Mouse (Mus musculus): ENCODE data around the gene Zbed4.
"Not testable (repeated sequence)": the region's sequence is repeated elsewhere in the genome, so short reads cannot be mapped to it uniquely, and the experiment has no call there.

Gene Zbed4

DNA sequence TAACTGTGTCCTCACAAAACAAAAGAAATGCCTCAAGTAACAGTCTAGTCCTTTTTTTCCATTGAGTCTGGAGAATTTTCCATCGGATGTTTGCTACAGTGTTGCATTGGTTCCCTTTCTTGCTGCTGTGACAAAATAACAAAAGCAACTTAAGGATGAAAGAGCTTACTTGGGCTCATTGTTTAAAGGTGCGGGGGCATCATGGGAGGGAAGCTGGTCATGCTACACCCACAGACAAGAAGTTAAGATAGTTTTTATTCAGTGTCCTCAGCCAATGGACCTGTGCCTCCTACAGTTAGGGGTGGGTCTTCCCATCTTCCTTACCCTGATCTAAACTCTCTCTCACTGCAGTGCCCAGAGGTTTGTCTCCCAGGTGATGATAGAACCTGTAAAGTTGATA, 13.0 kb upstream of the Zbed4 start:
- no peak for DNase-seq (ENCODE audit: low spot score in 2 of 2)

DNA sequence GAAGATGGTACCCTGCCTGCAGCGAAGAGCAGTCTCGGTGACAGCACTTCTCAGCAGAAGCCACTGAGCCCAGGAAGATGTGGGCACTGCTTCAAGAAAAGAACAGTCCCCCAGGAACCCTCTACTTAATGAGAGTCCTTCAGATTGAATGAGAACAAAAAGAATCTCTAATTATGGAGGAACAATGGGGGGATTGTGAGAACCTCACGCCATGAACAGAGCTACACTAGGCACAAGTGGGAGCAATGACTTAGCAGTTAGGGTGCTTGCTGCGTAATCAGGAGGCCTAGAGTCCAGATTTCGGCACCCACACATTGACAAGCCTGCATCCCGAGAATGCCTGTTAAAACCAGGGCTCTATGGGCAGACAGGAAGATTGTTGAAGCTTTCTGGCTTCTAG, 10.1 kb upstream of the Zbed4 start:
- DNase-seq (ENCODE audit: low spot score in 2 of 2): no peak

- not testable (repeated sequence) for DNase-seq (ENCODE audit: low spot score in 2 of 2)
Measured at GRCm38 (mm10) chr15:88743371-88743770, 8.1 kb upstream of the Zbed4 start.

GRCm38 (mm10) chr15:88745347-88745746, 6.1 kb upstream of the Zbed4 start:
- DNase-seq (ENCODE audit: low spot score in 2 of 2): no peak

GRCm38 (mm10) chr15:88745926-88746325, 5.5 kb upstream of the Zbed4 start:
- DNase-seq (ENCODE audit: low spot score in 2 of 2): no peak

DNA sequence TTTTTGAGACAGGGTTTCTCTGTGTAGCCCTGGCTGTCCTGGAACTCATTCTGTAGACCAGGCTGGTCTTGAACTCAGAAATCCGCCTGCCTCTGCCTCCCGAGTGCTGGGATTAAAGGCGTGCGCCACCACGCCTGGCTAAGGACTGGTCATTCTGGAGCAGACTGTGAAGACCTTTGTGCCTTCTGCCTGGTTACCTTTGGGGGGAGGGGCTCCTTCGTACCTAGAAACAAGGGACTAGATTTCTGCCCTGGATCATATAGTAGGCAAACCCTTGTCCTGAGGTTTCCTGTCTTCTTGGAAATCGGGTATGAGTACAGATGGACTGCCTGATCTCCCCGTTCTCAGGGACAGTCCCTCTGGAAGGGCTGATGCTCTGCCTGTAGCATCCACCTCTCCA, 1.8 kb upstream of the Zbed4 start:
- DNase-seq (ENCODE audit: low spot score in 2 of 2): not testable (repeated sequence)

- no peak for DNase-seq (ENCODE audit: low spot score in 2 of 2)
Measured at GRCm38 (mm10) chr15:88750032-88750431, 1.4 kb upstream of the Zbed4 start.

DNA sequence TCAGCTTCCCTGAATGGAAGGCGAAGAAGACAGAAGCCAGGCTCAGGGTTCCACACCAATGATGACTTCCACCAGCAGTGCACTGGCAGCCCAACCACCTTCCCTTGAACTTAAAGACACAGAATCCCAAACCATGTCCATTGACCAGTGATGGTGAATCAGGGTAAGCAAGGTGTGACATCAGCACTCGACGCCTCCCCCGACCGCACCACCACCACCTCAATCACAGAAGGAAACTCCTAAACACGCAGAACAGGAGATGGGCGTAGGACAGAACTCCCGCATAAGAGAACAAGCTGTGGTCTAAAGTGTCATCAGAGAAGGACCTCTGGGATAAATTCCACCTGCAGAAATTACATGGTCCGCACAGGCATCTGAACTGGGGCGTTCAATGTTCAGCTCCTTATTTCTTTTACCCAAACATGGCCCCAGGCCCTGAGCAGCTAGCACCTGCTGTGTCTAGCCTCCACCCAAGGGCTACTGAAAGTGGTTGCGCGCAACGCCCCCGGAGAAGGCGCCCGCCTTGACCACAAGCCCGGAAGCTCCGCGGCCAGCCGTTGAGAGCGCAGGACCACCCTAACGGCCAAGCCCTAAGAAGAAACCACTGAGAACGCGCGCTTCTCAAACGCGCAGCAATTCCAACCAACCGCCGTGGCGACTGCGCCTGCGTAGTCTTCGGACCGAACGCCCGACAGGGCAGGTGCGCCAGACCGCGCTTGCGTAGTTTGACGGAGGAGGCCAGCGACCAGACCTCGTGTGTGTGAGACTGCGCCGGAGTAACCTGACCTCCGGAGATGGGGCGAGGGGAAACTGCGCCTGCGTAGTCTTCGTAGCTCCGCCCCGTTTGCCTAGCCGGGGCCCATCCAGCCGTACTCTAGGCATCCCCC, 540 bp upstream of the Zbed4 start:
- peak; percentile 97 to 98 for DNase-seq (ENCODE audit: low spot score in 2 of 2)

- no peak for DNase-seq (ENCODE audit: low spot score in 2 of 2)
Measured at GRCm38 (mm10) chr15:88752403-88752733, 908 bp downstream of the Zbed4 start.

DNA sequence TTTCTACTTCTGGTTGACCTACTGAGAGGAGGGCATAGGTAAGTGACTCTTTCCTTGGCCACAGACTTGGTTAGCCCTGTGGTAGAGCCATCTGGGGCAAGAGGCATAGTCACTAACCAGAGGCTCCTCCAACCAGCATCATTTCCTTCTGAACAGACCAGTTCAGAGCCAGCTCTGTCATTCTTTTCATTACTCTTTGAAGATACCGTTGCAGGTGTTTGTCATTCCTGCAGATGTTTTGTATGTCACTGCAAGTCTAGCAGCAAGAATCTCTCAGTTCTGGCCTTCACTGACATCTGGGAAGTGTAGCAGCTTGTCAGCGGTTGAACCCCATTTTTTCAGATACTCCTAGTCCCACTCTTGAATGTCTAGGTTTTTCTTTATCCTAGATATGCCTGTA, 3.4 kb downstream of the Zbed4 start:
- no peak for DNase-seq (ENCODE audit: low spot score in 2 of 2)

GRCm38 (mm10) chr15:88755761-88756160, 4.3 kb downstream of the Zbed4 start:
- no peak for DNase-seq (ENCODE audit: low spot score in 2 of 2)

DNA sequence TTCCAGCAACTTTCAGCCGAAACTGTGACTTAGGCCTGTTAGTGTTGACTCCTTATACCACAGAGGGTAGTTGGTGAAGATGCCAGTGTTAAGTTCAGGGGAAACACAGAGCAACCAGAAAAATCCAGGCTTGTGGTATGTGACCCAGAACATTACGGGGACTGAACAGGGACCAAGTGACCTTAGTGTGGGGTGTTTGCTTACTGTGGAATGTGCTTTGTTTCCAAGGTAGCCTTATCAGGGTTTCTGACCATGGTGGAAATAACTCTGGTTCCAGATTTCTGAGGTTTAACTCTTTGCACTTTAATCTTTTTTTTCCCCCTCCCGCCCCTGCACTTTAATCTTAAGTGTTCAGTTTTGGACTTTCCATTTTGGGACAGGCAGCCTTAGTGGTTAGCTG, 6.6 kb downstream of the Zbed4 start:
- DNase-seq (ENCODE audit: low spot score in 2 of 2): no peak

GRCm38 (mm10) chr15:88761551-88761950, 10.1 kb downstream of the Zbed4 start:
- no peak for DNase-seq (ENCODE audit: low spot score in 2 of 2)

DNA sequence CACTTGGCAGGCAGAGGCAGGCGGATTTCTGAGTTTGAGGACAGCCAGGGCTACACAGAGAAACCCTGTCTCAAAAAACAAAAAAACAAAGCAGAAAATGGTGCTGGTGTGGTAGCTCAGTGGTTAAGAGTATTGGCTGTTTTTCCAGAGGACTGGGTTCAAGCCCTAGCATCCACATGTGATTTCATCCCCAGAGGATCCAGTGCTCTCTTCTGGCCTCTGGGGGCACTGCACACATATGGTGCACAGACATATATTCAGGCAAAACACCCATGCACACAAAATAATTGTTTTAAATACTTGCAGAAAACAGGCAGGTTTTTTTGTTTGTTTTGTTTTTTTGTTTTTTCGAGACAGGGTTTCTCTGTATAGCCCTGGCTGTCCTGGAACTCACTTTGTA, 14.7 kb downstream of the Zbed4 start:
- not testable (repeated sequence) for DNase-seq (ENCODE audit: low spot score in 2 of 2)

DNA sequence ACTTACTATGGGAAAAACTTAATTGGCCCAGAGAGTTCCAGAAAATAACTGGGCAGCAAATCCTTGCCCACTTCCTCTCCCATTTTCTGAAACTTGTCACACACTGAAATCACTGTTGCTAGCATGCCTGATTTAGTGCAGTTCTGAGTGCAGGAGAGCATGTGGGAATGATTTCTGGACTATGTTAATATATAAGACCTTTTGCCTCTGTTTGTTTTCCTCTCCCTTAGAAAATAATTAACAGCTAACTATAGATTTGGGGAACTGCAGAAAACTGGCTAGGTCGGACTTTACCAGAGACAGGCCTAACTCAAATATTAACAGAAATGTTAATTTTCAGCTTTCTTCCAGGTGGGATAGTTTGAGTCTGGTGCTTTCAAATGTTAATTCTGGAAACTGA, 17.1 kb downstream of the Zbed4 start:
- no peak for DNase-seq (ENCODE audit: low spot score in 2 of 2)

GRCm38 (mm10) chr15:88774630-88775029, 23.2 kb downstream of the Zbed4 start:
- DNase-seq (ENCODE audit: low spot score in 2 of 2): not testable (repeated sequence)

- no peak for DNase-seq (ENCODE audit: low spot score in 2 of 2)
Measured at GRCm38 (mm10) chr15:88792140-88792850, 40.8 kb downstream of the Zbed4 start.

DNA sequence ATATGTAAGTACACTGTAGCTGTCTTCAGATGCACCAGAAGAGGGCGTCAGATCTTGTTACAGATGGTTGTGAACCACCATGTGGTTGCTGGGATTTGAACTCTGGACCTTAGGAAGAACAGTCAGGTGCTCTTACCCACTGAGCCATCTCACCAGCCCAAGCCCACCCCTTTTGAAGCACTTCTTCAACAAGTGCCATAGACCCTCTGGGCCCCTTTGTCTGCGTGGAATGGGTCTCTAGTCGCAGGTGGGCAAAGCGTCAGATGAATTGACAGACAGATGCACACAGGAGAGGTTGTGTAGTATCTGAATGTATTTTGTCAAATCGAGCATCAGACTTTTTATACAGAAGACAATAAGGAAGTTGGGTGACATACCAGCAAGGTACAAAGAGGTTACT, 43.3 kb downstream of the Zbed4 start:
- DNase-seq (ENCODE audit: low spot score in 2 of 2): not testable (repeated sequence)

DNA sequence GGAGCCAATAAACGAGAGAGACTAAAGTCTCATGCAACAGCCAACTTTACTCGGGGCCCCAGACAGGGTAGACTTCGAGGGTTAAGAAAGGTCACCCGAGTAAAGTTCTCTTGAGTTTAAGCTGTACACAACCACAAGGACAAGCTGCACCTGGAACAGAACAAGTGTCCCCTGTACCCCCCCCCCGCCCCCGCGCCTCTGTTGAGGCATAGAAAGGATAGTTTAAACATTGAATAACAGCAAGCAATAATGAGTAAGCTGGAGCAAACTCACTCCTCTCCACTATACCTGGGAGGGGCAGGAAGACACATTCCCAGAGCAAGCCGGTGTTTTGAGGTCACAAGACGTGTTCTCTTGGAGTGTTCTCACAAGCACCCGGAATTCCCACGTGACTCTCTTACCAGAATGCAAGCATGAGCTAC, 48.5 kb downstream of the Zbed4 start:
- no peak for DNase-seq (ENCODE audit: low spot score in 2 of 2)

GRCm38 (mm10) chr15:88800921-88801354, 49.5 kb downstream of the Zbed4 start:
- DNase-seq (ENCODE audit: low spot score in 2 of 2): no peak

GRCm38 (mm10) chr15:88801903-88802302, 50.4 kb downstream of the Zbed4 start:
- no peak for DNase-seq (ENCODE audit: low spot score in 2 of 2)

- no peak for DNase-seq (ENCODE audit: low spot score in 2 of 2)
Measured at GRCm38 (mm10) chr15:88802348-88802747, 50.9 kb downstream of the Zbed4 start.

GRCm38 (mm10) chr15:88808121-88808520, 56.7 kb downstream of the Zbed4 start:
- DNase-seq (ENCODE audit: low spot score in 2 of 2): no peak

All from spleen, postnatal 14 days (tissue).